Mouse (Mus musculus) 3T3-L1 (cell line): ENCODE measurements around the gene Gtf2h5.

ENCODE experiments used
- DNase-seq: peaks from one replicate; pipeline ENCODE4 v3.0.0-alpha.2; 2015; ENCODE audit warnings: low read depth, low spot score

The Gtf2h5 gene

GRCm38 (mm10) chr17:6110956-6111355 lies 31.4 kb downstream of the Gtf2h5 start:
- peak; percentile 69 for DNase-seq

DNA sequence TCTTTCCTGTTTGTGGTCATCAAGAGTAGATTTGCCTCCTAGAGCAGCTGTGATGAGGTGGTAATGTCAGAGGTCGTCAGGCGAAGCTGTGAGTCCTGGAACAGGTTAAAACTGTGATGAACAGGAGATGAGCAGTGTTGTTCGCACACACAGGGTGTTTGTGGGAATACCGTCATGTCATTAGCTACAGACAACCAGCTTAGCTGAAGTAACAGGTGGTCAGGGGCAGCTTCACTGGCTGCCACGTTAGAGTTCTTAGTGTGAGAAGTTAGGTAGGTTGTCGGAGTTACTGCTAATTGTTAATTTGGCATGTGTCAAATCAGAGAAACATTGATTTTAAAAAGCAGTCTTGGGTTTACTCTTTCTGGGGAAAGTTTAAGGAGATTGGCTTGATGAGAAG lies 34.1 kb downstream of the Gtf2h5 start:
- no peak for DNase-seq

GRCm38 (mm10) chr17:6115085-6115484 lies 35.5 kb downstream of the Gtf2h5 start:
- no peak for DNase-seq

DNA sequence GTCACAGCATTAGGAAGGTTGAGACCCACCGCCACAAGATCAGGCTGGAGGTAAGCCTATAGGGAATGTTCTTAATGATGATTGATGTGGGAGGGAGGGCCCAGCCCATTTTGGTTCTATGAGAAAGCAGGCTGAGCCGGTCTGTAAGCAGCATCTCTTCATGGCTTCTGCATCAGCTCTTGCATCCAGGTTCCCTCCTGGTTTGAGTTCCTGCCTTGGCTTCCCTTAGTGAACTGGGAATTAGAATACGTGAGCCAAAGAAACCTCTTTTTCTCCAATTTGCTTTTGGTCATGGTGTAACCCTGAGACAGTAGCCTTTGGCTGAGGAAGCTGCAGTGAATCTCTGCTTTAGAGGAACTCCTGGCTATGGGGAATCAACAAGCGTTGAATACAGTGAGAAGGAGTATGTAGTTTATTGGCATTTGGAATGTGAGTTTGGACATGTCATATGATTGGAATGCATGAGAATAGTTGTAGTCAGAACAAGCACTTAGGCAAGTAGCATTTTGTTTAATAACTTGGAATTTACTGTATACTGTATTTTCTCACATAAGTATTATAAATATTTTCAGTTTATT lies 37.7 kb downstream of the Gtf2h5 start:
- DNase-seq: peak; percentile 87

GRCm38 (mm10) chr17:6117917-6118316 lies 38.3 kb downstream of the Gtf2h5 start:
- DNase-seq: no peak

DNA sequence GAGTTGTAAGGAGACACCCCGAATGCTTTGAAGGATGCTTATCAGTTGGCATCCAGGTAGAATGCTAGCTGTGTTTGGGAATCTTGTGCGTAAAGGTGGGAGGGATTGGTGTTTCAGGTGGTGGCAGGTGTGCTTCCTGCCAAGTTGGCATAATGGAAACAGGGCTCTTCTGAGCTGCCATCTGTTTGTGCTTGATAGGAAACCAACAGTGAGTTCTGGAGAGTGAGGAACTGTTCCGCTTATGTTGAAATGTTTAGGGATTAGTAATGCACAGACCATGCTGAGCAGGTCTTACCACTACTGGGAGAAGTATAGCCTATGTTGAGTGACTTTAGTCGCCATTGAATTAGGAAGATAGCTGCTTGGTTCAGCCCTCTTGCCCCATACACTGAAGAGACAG lies 39.3 kb downstream of the Gtf2h5 start:
- no peak for DNase-seq

GRCm38 (mm10) chr17:6123776-6124175 lies 44.2 kb downstream of the Gtf2h5 start:
- DNase-seq: no peak

DNA sequence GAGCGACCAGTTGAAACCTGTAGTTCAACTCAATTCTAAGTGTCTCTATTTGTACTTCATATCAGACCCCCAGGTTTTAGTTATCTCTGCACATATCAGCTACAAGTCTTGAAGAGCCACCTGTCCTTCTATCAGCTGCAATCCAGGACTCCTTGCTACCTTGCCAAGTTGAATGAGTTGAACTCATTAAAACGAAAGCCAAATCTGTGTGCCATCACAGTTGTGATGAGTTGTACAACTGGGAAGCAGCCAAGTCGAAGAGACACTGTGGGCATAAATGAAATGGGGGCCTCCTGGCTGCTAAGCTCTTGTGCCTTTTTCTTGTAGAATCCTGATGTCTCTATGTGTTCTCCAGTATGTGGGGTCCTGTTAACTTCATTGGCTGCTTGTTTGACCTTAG lies 45.9 kb downstream of the Gtf2h5 start:
- no peak for DNase-seq

DNA sequence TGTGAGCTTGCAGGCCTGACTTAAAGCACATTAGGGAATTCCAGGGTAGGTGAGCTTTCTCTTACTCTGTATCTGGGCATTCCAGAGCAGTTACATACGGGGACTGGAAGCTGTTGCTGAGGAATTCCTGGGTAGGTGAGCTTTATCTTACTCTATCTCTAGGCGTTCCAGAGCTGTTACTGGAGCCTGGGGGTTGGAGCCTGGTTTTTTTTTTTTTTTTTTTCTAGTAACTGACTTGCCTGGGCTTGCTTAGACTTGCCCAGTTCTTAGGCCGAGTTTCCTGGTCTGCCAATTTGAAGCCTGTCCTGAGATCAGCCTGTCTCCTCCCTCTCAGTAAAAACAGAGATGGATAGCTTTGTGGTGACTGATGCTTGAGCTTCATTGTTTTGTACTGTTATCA lies 48.5 kb downstream of the Gtf2h5 start:
- DNase-seq: peak; percentile 74

DNA sequence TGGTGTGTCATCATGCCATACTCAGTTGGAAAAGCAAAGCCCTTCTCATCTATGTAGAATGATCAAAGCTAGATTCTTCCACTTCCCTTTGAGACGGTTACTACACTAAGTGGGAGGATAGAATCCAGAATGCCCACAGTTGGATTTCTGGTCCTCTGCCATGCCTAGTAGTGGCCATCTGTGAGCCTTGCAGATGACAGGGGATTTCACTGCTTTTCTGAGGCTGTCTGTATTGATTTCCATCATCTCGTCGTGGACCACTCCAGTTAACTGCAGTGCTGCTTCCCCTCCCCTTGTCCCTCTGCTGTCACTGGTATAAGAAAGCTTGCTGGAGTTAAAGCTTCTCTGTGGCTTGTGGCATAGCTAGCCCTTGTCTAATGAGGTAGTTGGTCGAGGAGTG lies 49.8 kb downstream of the Gtf2h5 start:
- DNase-seq: no peak

- peak; percentile 77 for DNase-seq
Observed at GRCm38 (mm10) chr17:6131083-6131482, 51.5 kb downstream of the Gtf2h5 start.
